Mouse (Mus musculus): ENCODE data around the gene Car4. TPM values are rescaled to one million over a fixed set of nuclear protein-coding genes. Genes with fewer than 3 reads are reported as not detected.

The Car4 gene
- polyA plus RNA-seq, 1 experiment from 2014 or later, result 2.5 TPM

DNA sequence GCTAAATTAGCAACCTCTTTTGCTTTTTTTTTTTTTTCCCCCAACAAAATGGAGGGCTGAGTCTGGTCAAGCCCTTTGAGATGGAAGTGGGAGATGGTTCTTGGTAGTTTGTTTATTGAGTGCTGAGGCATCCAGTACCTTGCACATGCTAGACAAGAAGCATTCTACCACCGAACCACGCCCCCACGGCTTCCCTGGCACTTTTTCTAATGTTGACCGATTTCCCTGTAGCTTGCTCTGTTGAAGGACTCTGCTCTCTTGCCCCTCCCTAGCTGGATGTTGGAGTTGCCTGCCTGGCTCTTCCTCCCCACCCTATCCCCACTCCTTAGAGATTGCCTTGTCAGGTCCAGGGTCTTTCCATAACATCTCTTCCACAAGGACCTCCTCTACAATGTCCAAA, 5.0 kb downstream of the Car4 start:
- H3K9me3 ChIP-seq (ENCODE audit: control insufficient read depth, low read length), result no peaks in the 10 kb centered on the region
- H3K4me2 ChIP-seq (ENCODE audit: low read length), result no peak overlapping the region
- peaks cover 28% of the 10 kb centered on the region for H3K27me3 ChIP-seq (replicated peaks; ENCODE audit: control insufficient read depth, insufficient read depth, low read length)
- H3K4me3 ChIP-seq (replicated peaks; ENCODE audit: low read length), result no peak overlapping the region
- ATAC-seq, result no peak
- H3K4me1 ChIP-seq (replicated peaks; ENCODE audit: control insufficient read depth, insufficient read depth, low read length), result peaks cover 12% of the 10 kb centered on the region
- H3K9ac ChIP-seq (replicated peaks; ENCODE audit: low read depth, low read length), result no peak overlapping the region
- WGBS, result 90% methylated on average over 4 of the region's 4 CpGs
- H3K36me3 ChIP-seq (ENCODE audit: control insufficient read depth, insufficient read depth), result no peaks in the 10 kb centered on the region
- no peak overlapping the region for H3K27ac ChIP-seq (ENCODE audit: low read length)

DNA sequence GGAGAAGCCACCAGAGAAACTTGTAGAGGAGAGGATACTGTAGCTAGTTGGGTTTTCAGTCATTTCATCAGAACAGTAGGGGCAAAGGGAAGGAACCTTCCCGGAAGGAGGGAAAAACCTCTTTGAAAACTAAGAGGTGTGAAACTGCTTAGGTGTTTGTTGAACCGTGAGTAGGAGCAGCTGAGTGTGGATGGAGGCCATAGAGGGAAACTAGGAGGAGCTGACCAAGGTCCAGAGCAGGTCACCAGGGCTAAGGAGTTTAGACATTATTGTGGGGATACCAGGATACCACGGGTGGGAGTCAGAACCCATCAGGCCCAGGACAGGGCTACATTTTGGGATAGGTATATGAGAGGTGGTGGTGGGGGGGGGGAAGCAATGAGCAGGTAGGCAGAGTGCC, 6.0 kb downstream of the Car4 start:
- H3K27me3 ChIP-seq (replicated peaks; ENCODE audit: control insufficient read depth, insufficient read depth, low read length), result peaks cover 18% of the 10 kb centered on the region
- peaks cover 5% of the 10 kb centered on the region; the same call in 1 of the 2 replicates for H3K4me1 ChIP-seq (replicated peaks; ENCODE audit: control insufficient read depth, insufficient read depth, low read length)
- H3K9me3 ChIP-seq (ENCODE audit: control insufficient read depth, low read length), result no peaks in the 10 kb centered on the region
- ATAC-seq, result no peak
- no peak overlapping the region for H3K9ac ChIP-seq (replicated peaks; ENCODE audit: low read depth, low read length)
- H3K27ac ChIP-seq (ENCODE audit: low read length), result no peak overlapping the region
- H3K4me2 ChIP-seq (ENCODE audit: low read length), result no peak overlapping the region
- H3K36me3 ChIP-seq (ENCODE audit: control insufficient read depth, insufficient read depth), result no peaks in the 10 kb centered on the region
- H3K4me3 ChIP-seq (replicated peaks; ENCODE audit: low read length), result no peak overlapping the region
- WGBS, result 89% methylated on average over 3 of the region's 3 CpGs

DNA sequence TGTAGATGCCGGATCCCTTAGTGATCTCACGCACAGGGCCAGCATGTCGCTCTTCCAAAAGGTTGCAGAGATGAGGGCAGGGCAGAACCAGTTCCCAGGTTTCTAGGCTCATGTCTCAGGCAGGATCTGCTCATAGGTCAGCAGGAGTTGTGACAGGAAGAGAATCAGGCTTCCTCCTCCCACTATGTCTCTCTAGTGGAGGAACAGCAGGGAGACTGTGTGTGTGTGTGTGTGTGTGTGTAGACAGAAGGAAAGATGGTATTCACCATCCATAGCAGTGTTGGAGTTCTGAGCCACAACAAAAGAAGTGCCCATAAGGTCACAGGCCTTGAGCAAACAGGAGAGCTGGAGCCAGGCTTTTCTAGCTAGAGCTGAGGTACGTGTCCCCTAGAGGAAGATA, 9.1 kb downstream of the Car4 start:
- no peak overlapping the region for H3K4me3 ChIP-seq (replicated peaks; ENCODE audit: low read length)
- no peak overlapping the region for H3K27ac ChIP-seq (ENCODE audit: low read length)
- H3K9ac ChIP-seq (replicated peaks; ENCODE audit: low read depth, low read length), result no peak overlapping the region
- 0 out of 2 replicates have a peak, but pooled peaks cover 2% of the 10 kb centered on the region for H3K4me1 ChIP-seq (replicated peaks; ENCODE audit: control insufficient read depth, insufficient read depth, low read length)
- no peaks in the 10 kb centered on the region for H3K27me3 ChIP-seq (replicated peaks; ENCODE audit: control insufficient read depth, insufficient read depth, low read length)
- WGBS, result 67% methylated on average over 4 of the region's 4 CpGs
- ATAC-seq, result no peak
- no peaks in the 10 kb centered on the region for H3K36me3 ChIP-seq (ENCODE audit: control insufficient read depth, insufficient read depth)
- H3K4me2 ChIP-seq (ENCODE audit: low read length), result no peak overlapping the region
- H3K9me3 ChIP-seq (ENCODE audit: control insufficient read depth, low read length), result no peaks in the 10 kb centered on the region

DNA sequence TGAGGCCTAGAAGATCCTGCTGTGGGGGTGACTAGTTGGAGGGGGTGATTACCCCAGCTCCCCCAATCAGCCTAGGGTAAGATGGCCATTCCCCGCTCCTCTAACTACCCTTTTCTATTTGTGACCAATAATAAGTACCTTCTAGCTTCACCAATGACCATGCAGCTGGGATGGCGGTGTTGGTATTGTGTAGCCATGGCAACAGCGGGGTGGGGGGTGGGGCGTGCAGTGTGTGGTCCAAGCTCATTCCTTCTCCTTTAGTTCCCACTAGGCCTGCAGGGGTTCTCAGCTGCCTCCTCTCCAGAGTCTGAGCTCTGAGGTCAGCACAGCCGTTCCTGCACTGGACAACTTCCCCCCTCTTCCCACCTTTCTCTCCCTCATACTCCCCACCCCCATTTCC, 9.5 kb downstream of the Car4 start:
- Histone ChIP-seq H3K4me3 (replicated peaks; ENCODE audit: low read length) (no peak overlapping the region), H3K27me3 (replicated peaks; ENCODE audit: control insufficient read depth, insufficient read depth, low read length) (no peaks in the 10 kb centered on the region), H3K36me3 (ENCODE audit: control insufficient read depth, insufficient read depth) (no peaks in the 10 kb centered on the region), H3K4me2 (ENCODE audit: low read length) (no peak overlapping the region), H3K27ac (ENCODE audit: low read length) (no peak overlapping the region), H3K9ac (replicated peaks; ENCODE audit: low read depth, low read length) (no peak overlapping the region), H3K9me3 (ENCODE audit: control insufficient read depth, low read length) (no peaks in the 10 kb centered on the region), H3K4me1 (replicated peaks; ENCODE audit: control insufficient read depth, insufficient read depth, low read length) (0 out of 2 replicates have a peak, but pooled peaks cover 2% of the 10 kb centered on the region)
- 11% methylated on average over 5 of the region's 5 CpGs for WGBS
- peak; percentile 38; the same call in 1 of the 2 replicates for ATAC-seq

DNA sequence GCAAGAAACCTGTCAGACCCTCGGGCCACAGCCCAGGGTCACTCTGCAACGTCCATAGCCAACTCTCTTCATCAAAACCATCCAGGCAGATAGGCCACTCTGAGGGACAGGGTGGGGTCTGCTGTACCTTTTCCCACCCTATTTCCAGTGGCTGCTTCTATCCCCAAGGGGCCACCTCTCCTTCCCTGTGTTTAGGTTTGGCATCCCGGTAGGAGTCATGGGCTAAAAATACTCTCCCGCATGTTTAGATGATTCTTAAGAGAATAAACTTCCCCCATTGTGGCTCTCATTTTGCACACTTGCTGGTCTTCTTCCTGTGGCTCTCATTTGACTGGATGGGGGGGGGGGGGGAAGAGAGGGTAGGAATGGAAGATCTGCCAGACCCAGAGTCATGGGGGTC, 10.7 kb downstream of the Car4 start:
- Histone ChIP-seq H3K27ac (ENCODE audit: low read length) (no peak overlapping the region), H3K9me3 (ENCODE audit: control insufficient read depth, low read length) (no peaks in the 10 kb centered on the region), H3K4me1 (replicated peaks; ENCODE audit: control insufficient read depth, insufficient read depth, low read length) (0 out of 2 replicates have a peak, but pooled peaks cover 2% of the 10 kb centered on the region), H3K9ac (replicated peaks; ENCODE audit: low read depth, low read length) (no peak overlapping the region), H3K4me3 (replicated peaks; ENCODE audit: low read length) (no peak overlapping the region), H3K36me3 (ENCODE audit: control insufficient read depth, insufficient read depth) (no peaks in the 10 kb centered on the region), H3K4me2 (ENCODE audit: low read length) (no peak overlapping the region), H3K27me3 (replicated peaks; ENCODE audit: control insufficient read depth, insufficient read depth, low read length) (no peaks in the 10 kb centered on the region)
- 79% methylated on average over 4 of the region's 4 CpGs for WGBS
- ATAC-seq, result no peak

DNA sequence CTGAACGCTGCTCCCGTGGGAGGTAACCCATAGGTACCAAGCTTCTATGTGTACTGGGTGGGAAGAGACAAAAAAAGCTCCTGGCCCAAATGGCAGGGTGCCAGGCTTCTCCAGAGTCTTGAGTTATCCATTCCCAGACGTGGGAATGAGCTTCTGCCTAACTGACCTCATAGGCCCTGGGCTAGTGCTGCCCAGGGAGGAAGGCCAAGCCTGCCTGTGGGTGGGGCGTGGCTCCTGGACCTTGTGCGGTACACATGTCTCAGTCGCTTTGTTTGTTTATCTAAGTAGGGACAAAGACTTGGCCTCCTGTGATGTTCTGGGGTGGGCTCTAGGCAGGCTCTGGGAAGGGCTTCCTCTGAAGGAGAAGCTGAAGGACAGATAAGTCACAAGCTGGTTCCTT, 11.2 kb downstream of the Car4 start:
- Histone ChIP-seq H3K27ac (ENCODE audit: low read length) (no peak overlapping the region), H3K36me3 (ENCODE audit: control insufficient read depth, insufficient read depth) (no peaks in the 10 kb centered on the region), H3K9me3 (ENCODE audit: control insufficient read depth, low read length) (no peaks in the 10 kb centered on the region), H3K9ac (replicated peaks; ENCODE audit: low read depth, low read length) (no peak overlapping the region), H3K4me3 (replicated peaks; ENCODE audit: low read length) (no peak overlapping the region), H3K4me1 (replicated peaks; ENCODE audit: control insufficient read depth, insufficient read depth, low read length) (0 out of 2 replicates have a peak, but pooled peaks cover 2% of the 10 kb centered on the region), H3K4me2 (ENCODE audit: low read length) (no peak overlapping the region), H3K27me3 (replicated peaks; ENCODE audit: control insufficient read depth, insufficient read depth, low read length) (no peaks in the 10 kb centered on the region)
- ATAC-seq, result no peak
- 60% methylated on average over 6 of the region's 6 CpGs for WGBS

DNA sequence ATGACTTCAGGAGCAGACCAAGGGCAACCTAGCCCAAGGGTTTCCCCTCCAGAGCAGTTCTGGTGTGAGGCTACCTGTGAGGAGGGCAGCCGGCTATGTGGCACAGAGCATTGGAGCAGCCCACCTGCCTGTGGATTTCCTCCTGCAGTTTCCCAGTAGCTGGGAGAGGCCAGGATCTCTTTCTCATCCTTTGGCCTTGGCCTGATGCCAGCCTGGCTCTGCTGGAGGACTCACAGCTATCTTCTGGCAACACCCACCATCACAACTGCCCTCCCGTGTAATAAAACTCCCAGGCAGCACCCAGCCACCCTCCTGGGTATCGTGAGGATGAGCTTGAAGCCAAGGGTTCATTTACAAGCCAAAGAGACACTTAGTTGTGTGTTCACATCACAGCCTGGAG, 14.5 kb downstream of the Car4 start:
- 64% methylated on average over 3 of the region's 3 CpGs for WGBS
- Histone ChIP-seq H3K27ac (ENCODE audit: low read length) (no peak overlapping the region), H3K27me3 (replicated peaks; ENCODE audit: control insufficient read depth, insufficient read depth, low read length) (no peaks in the 10 kb centered on the region), H3K4me3 (replicated peaks; ENCODE audit: low read length) (no peak overlapping the region), H3K4me2 (ENCODE audit: low read length) (no peak overlapping the region), H3K4me1 (replicated peaks; ENCODE audit: control insufficient read depth, insufficient read depth, low read length) (0 out of 2 replicates have a peak, but pooled peaks cover under 1% of the 10 kb centered on the region), H3K9me3 (ENCODE audit: control insufficient read depth, low read length) (no peaks in the 10 kb centered on the region), H3K9ac (replicated peaks; ENCODE audit: low read depth, low read length) (no peak overlapping the region), H3K36me3 (ENCODE audit: control insufficient read depth, insufficient read depth) (no peaks in the 10 kb centered on the region)
- no peak for ATAC-seq

DNA sequence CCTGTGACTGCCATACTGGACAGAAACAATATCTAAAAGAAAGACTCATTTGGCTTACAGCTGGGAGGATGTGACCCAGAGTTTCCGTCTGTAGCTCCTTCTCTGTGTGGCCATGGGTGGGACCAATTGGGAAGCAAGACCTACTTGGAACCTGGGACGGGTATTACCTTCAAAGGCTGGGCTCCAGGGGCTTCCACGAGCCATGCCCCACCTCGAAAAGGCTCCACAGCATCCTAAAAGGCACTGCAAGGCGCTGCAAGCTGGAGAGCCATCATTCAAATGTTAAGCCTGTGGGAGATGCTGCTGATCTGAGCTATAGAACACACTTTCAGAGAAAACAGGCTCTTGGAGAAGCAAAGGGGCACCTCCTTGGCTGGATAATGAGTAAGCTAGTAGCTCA, 16.1 kb downstream of the Car4 start:
- Histone ChIP-seq H3K27ac (ENCODE audit: low read length) (no peak overlapping the region), H3K9ac (replicated peaks; ENCODE audit: low read depth, low read length) (no peak overlapping the region), H3K36me3 (ENCODE audit: control insufficient read depth, insufficient read depth) (no peaks in the 10 kb centered on the region), H3K4me3 (replicated peaks; ENCODE audit: low read length) (no peak overlapping the region), H3K9me3 (ENCODE audit: control insufficient read depth, low read length) (no peaks in the 10 kb centered on the region), H3K27me3 (replicated peaks; ENCODE audit: control insufficient read depth, insufficient read depth, low read length) (no peaks in the 10 kb centered on the region), H3K4me2 (ENCODE audit: low read length) (no peak overlapping the region), H3K4me1 (replicated peaks; ENCODE audit: control insufficient read depth, insufficient read depth, low read length) (no peaks in the 10 kb centered on the region)
- WGBS, result 70% methylated on average over 5 of the region's 5 CpGs
- no peak for ATAC-seq

DNA sequence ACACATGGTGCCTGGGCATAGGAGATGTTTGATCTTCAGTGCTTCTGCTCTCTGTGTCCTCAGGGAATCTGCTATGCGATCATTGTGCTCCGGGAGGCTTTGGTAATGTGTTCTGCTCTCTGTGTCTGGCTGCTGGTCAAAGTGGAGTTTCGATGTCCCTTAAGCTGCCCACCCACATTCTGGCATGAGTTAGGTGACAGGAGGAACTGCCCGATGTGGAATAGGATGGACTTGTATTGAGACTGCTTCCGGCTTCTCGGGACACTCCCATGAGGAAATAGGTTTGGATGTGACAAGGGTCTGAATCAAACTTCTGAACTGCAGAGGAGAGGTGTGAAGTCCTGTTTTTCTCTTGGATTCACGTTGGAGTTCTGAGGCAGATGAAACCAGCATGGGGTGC, 17.0 kb downstream of the Car4 start:
- no peak for ATAC-seq
- no peak overlapping the region for H3K4me3 ChIP-seq (replicated peaks; ENCODE audit: low read length)
- no peak overlapping the region for H3K27ac ChIP-seq (ENCODE audit: low read length)
- no peak overlapping the region for H3K4me2 ChIP-seq (ENCODE audit: low read length)
- H3K36me3 ChIP-seq (ENCODE audit: control insufficient read depth, insufficient read depth), result no peaks in the 10 kb centered on the region
- no peaks in the 10 kb centered on the region for H3K4me1 ChIP-seq (replicated peaks; ENCODE audit: control insufficient read depth, insufficient read depth, low read length)
- H3K9ac ChIP-seq (replicated peaks; ENCODE audit: low read depth, low read length), result no peak overlapping the region
- H3K27me3 ChIP-seq (replicated peaks; ENCODE audit: control insufficient read depth, insufficient read depth, low read length), result no peaks in the 10 kb centered on the region
- no peaks in the 10 kb centered on the region for H3K9me3 ChIP-seq (ENCODE audit: control insufficient read depth, low read length)
- 79% methylated on average over 7 of the region's 7 CpGs for whole genome bisulfite sequencing

DNA sequence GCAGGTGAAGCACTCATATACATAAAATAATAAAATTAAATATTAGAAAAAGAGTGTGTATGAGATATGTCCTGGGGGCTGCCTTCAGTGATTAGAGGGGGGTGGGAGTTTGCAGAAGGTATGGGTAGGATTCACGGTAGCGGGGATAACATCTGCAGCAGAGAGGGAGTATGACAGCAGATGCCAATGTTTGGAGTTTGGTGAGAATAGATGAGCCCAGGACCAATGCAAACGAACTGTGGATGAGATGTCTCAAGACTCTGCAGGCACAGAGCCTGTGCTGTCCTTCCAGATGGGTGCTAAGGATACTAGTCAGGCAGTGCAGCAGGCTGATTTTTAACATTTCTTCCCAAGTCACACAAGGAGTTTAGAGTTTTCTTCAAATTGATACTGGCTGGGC, 19.1 kb downstream of the Car4 start:
- Histone ChIP-seq H3K9ac (replicated peaks; ENCODE audit: low read depth, low read length) (no peak overlapping the region), H3K27ac (ENCODE audit: low read length) (no peak overlapping the region), H3K4me2 (ENCODE audit: low read length) (no peak overlapping the region), H3K4me3 (replicated peaks; ENCODE audit: low read length) (no peak overlapping the region), H3K27me3 (replicated peaks; ENCODE audit: control insufficient read depth, insufficient read depth, low read length) (no peaks in the 10 kb centered on the region), H3K9me3 (ENCODE audit: control insufficient read depth, low read length) (no peaks in the 10 kb centered on the region), H3K36me3 (ENCODE audit: control insufficient read depth, insufficient read depth) (no peaks in the 10 kb centered on the region), H3K4me1 (replicated peaks; ENCODE audit: control insufficient read depth, insufficient read depth, low read length) (no peaks in the 10 kb centered on the region)
- ATAC-seq, result no peak
- WGBS, result 90% methylated on average over 3 of the region's 3 CpGs

All from forebrain, embryonic 16.5 days (tissue).